Mouse (Mus musculus): Measurements from ENCODE around the gene Pank4.

DNA sequence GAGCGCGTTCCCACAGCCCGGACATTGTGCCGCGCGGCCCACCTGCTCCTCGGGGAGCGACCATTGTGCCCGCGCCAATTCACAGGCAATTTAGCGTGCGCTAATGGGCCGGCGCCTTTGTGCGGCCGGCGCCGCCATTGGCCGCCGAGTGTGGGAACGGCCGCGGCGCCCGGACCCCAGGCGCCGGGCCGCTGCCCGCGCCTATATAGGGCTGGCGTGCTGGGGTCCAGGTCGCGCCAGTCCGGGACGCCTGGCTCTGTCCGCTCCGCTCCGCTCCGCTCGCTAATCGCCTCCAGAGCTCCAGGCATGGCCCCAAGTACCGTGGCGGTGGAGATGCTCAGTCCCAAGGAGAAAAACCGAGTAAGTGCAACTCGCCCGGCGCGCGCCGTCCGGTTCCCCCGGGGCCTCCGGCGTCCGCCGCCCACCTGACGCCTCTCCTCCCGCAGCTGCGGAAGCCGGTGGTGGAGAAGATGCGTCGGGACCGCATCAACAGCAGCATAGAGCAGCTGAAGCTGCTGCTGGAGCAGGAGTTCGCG, 3.2 kb upstream of the Pank4 start, which contains the start of gene Hes5:
- TF ChIP-seq CTCF (IDR thresholded peaks at IDR 0.05; ENCODE audit: control insufficient read depth, insufficient read depth, insufficient replicate concordance, low read depth, low read length) (no peak), POLR2A (IDR thresholded peaks at IDR 0.05; ENCODE audit: control insufficient read depth, low read depth, low read length) (no peak)
